Mouse (Mus musculus) embryonic facial prominence, embryonic 14.5 days (tissue): ENCODE data around the gene Ppp1r37. TPM values are rescaled to one million over a fixed set of nuclear protein-coding genes. Genes with fewer than 3 reads are reported as not detected.
A peak's percentile ranks its signal among the peaks of the same experiment; 100 is the strongest.

Source experiments
- ATAC-seq: fragments of 200-750 bp; cut with Nextera tagmentation; 2 replicates; pipeline ENCODE4 v1.8.0; 2017; ENCODE audit warnings: low read depth, moderate number of reproducible peaks, moderate TSS enrichment
- DNase-seq: peaks from one replicate; pipeline ENCODE4 v3.0.0-alpha.2; 2015; ENCODE audit warnings: low spot score
- H3K27ac ChIP-seq: fragments of 300-500 bp; sonication (generic); replicated peaks from 2 replicates; pipeline ENCODE4 v1.5.1; 2014; ENCODE audit warnings: low read depth, mild to moderate bottlenecking, low read length, moderate library complexity
- H3K27me3 ChIP-seq: fragments of 300-500 bp; sonication (generic); replicated peaks from 2 replicates; pipeline ENCODE4 v1.6.1; 2014; ENCODE audit warnings: low read length; ENCODE audit not compliant: control insufficient read depth, insufficient read depth
- H3K36me3 ChIP-seq: fragments of 300-500 bp; sonication (generic); 2 replicates; pipeline ENCODE4 v1.6.1; 2014; ENCODE audit warnings: low read length, mixed read lengths; ENCODE audit not compliant: control insufficient read depth, insufficient read depth
- H3K4me1 ChIP-seq: fragments of 300-500 bp; sonication (generic); 2 replicates; pipeline ENCODE4 v1.6.1; 2014; ENCODE audit warnings: antibody characterized with exemption, low read length; ENCODE audit not compliant: control insufficient read depth, insufficient read depth
- H3K4me2 ChIP-seq: fragments of 300-500 bp; sonication (generic); 2 replicates; pipeline ENCODE4 v1.6.1; 2014; ENCODE audit warnings: low read depth, mild to moderate bottlenecking, low read length, moderate library complexity, mixed read lengths
- H3K4me3 ChIP-seq: fragments of 300-500 bp; sonication (generic); 2 replicates; pipeline ENCODE4 v1.5.1; 2014; ENCODE audit warnings: low read depth, mild to moderate bottlenecking, low read length
- H3K9ac ChIP-seq: fragments of 300-500 bp; sonication (generic); 2 replicates; pipeline ENCODE4 v1.6.1; 2014; ENCODE audit warnings: low read depth, mild to moderate bottlenecking, low read length, moderate library complexity, mixed read lengths
- H3K9me3 ChIP-seq: fragments of 300-500 bp; sonication (generic); 2 replicates; pipeline ENCODE4 v1.6.1; 2016; ENCODE audit warnings: low read length; ENCODE audit not compliant: control insufficient read depth
- WGBS: fragments of 180-500 bp; shearing (Covaris S2); extraction: QIAGEN DNeasy Blood & Tissue Kit; methylation state at CpG from one replicate; pipeline ENCODE4 v1.1.7; 2014; 5-methylcytosine and 5-hydroxymethylcytosine counted together
- polyA plus RNA-seq: library from polyadenylated mRNA; unstranded; fragments of >200 nt; fragmentation: Nextera tagmentation; extraction: Ambion mirVana; gene quantifications from 2 replicates; pipeline ENCODE4 v1.2.1, GENCODE M21; 2014

Ppp1r37 gene
- polyA plus RNA-seq, 1 experiment from 2014 or later = 5.7 TPM

DNA sequence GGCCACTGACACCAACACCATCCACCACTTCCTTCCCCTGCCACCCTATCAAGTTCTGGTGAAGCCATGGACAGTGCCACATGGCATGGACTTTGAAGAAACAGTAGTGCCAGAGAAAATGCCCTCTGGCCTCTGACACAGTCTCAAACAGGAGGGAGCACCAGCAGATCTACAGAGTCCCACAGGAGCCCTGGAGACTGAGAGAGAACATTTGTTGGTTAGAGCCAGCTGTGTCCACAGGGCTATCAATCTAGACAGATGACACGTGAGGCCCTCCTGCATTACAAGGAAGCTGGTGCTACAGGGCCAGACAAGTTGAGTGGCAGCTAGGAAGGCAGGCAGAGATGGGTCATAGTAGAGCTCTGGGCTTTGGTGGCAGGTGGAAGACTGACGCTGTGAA is 10.4 kb downstream of the Ppp1r37 start:
- DNase-seq = peak; percentile 14
- no peaks in the 10 kb centered on the region for H3K27me3 ChIP-seq
- no peak overlapping the region for H3K9ac ChIP-seq
- H3K4me2 ChIP-seq = no peak overlapping the region
- peaks cover 20% of the 10 kb centered on the region for H3K36me3 ChIP-seq
- no peaks in the 10 kb centered on the region for H3K4me1 ChIP-seq
- no peaks in the 10 kb centered on the region for H3K9me3 ChIP-seq
- 56% methylated on average over 2 of the region's 2 CpGs for WGBS
- H3K4me3 ChIP-seq = no peak overlapping the region
- ATAC-seq = no peak
- no peak overlapping the region for H3K27ac ChIP-seq

DNA sequence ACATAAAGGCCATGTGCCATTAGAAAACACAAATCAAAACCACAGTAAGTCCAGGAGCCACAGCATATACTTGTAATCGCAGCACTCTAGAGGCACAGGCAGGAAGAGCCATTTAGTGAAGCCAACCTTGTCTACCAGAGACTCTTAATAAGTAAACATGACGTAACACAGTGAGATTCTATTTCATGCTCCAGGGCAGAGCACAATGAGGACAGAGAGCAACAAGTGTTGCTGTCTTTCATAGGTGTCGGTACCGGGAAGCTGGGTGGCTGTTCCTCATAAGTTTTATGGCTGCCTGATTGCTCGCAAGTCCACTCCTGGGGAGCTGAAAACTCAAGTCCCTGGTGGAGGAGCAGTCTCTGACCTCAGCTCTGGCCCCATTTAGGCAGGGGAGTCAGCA is 11.2 kb downstream of the Ppp1r37 start:
- Histone ChIP-seq H3K4me3 (no peak overlapping the region), H3K9me3 (no peaks in the 10 kb centered on the region), H3K4me1 (no peaks in the 10 kb centered on the region), H3K4me2 (no peak overlapping the region), H3K27ac (no peak overlapping the region), H3K36me3 (peaks cover 20% of the 10 kb centered on the region), H3K9ac (no peak overlapping the region), H3K27me3 (no peaks in the 10 kb centered on the region)
- DNase-seq (no peak), ATAC-seq (no peak)
- WGBS = 71% methylated on average over 5 of the region's 5 CpGs

DNA sequence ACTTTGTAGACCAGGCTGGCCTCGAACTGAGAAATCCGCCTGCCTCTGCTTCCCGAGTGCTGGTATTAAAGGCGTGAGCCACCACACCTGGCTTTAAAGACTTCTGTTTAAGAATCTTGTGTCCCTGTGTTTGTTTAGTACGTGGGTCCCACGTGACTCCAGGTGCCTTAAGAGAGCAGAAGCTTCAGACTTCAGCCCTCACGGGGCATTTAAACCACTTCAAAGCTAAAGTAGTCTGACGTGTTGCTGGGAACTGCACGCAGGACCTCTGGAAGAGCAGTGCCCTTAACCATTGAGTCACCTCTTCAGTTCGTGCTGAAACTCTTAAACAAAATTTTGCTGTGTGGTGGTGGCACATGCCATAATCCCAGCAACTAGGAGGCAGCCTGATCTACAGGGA is 13.5 kb downstream of the Ppp1r37 start:
- no peak for DNase-seq
- Histone ChIP-seq H3K4me1 (no peaks in the 10 kb centered on the region), H3K9ac (no peak overlapping the region)

DNA sequence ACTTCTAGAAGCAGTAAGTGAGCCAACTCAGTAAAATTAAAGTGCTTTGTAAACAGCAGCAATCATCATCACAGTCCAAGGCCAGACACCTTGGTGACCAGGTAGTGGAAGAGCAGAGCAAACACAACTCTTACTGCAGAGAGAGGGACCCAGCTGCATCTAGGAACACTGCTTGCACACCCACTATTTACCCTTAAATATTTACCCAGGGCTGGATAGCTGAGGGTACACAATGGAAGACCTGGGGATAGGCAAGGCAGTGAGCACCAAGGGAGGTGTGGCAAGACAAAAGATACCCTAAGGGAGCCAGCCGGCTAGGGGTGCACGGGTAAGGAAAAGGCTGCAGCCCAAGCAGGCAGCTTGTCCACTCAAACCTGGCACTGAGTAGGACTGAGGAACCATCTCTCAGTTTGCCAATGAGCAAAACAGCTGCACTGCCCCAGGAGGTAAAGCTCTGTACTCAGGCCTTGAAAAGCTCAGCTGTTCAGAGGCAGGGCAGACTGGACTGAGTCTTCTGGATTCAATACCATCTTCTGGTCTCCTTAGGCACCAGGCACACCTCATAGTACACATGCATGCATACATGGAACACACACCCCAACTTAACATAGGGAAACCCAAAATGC is 15.4 kb downstream of the Ppp1r37 start:
- Histone ChIP-seq H3K36me3 (peaks cover 4% of the 10 kb centered on the region; the same call in 1 of the 2 replicates), H3K27me3 (no peaks in the 10 kb centered on the region), H3K4me3 (no peak overlapping the region), H3K27ac (no peak overlapping the region), H3K4me2 (no peak overlapping the region), H3K9ac (no peak overlapping the region), H3K9me3 (no peaks in the 10 kb centered on the region), H3K4me1 (peaks cover under 1% of the 10 kb centered on the region; the same call in 1 of the 2 replicates)
- 51% methylated on average over 2 of the region's 2 CpGs for WGBS
- no peak for DNase-seq
- no peak for ATAC-seq

More for the DNA sequence above, 13.5 kb downstream of the Ppp1r37 start:
- peaks cover 12% of the 10 kb centered on the region for H3K36me3 ChIP-seq
- H3K4me3 ChIP-seq = no peak overlapping the region
- ATAC-seq = no peak
- WGBS = 84% methylated on average over 10 of the region's 10 CpGs
- no peak overlapping the region for H3K4me2 ChIP-seq
- H3K27me3 ChIP-seq = no peaks in the 10 kb centered on the region
- no peaks in the 10 kb centered on the region for H3K9me3 ChIP-seq
- no peak overlapping the region for H3K27ac ChIP-seq

DNA sequence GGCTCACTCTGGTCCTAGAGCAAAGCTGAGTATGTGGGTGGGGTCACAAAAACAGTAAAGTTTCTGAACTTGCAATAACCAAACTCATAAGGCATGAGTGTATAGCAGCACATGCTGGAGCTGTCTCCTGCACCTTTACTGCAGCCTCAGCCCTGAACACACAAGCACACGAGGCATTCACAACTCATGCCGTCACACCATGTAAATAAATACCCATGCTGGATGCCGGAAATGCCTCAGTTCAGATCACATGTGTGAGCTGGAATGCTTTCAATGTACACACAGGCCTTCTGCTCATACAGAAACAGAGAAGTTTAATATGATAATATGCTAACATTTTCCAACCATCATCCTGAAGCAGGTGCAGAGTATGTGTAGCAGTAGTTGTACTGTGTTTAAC is 16.9 kb downstream of the Ppp1r37 start:
- no peak overlapping the region for H3K27ac ChIP-seq
- no peak for DNase-seq

DNA sequence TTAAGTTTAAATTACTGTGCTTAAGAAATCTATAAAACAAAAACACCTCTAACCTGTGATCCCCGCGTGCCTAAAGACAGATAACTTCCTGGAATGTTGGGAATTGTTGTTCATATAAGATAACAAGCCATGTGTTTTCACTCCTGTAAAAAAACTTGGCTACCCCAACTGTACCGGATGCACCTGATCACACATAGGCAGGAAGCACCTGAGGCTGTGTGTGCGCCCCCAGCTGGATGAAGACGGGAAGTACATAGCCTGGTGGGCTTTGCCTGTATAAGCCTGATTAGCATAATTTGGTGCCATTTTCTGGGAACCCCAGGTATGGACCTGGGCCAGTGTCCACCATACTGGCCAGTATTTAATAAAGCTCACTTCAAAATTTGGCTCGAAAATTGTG is 19.3 kb downstream of the Ppp1r37 start:
- Histone ChIP-seq H3K4me2 (no peak overlapping the region), H3K36me3 (no peaks in the 10 kb centered on the region), H3K9ac (no peak overlapping the region), H3K4me3 (no peak overlapping the region), H3K9me3 (no peaks in the 10 kb centered on the region), H3K4me1 (peaks cover 11% of the 10 kb centered on the region; the same call in 1 of the 2 replicates), H3K27me3 (no peaks in the 10 kb centered on the region), H3K27ac (no peak overlapping the region)
- ATAC-seq (no peak), DNase-seq (no peak)
- WGBS = 57% methylated on average over 6 of the region's 6 CpGs

More for the DNA sequence above, 16.9 kb downstream of the Ppp1r37 start:
- H3K4me3 ChIP-seq = no peak overlapping the region
- no peaks in the 10 kb centered on the region for H3K9me3 ChIP-seq
- 54% methylated on average over 3 of the region's 3 CpGs for WGBS
- H3K36me3 ChIP-seq = no peaks in the 10 kb centered on the region
- no peak overlapping the region for H3K4me2 ChIP-seq
- peaks cover 11% of the 10 kb centered on the region; the same call in 1 of the 2 replicates for H3K4me1 ChIP-seq
- no peak for ATAC-seq
- no peak overlapping the region for H3K9ac ChIP-seq
- H3K27me3 ChIP-seq = no peaks in the 10 kb centered on the region

DNA sequence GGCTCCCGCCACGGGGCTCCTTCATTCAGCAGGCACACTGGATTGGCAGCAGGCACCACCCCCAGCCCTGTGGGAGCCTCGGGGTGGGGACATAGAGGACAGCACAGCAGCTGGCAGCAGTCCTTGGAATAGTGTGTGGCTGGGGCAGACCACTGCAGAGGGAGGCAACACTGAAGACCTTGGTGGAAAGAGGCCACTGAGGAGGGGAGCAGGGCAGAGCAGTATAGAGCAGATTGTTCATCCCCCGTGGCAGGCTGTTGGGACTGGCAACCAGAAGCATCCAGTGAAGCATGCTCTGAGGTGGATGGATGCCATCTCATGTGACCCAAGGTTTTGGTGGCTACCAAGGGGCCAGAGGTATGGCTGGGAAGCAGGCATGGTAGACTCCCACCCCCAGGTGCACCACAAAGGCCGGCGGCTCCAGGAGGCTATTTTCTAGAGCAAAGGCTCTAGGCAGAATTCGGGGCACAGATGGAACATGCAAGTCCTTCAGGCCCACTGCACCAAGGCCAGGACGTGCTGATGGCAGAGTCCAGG is 20.7 kb downstream of the Ppp1r37 start:
- 0 out of 2 replicates have a peak, but pooled peaks cover 5% of the 10 kb centered on the region for H3K36me3 ChIP-seq
- H3K4me2 ChIP-seq = no peak overlapping the region
- WGBS = 68% methylated on average over 8 of the region's 8 CpGs
- H3K27ac ChIP-seq = peak overlapping the region; percentile 33; the same call in 1 of the 2 replicates
- no peaks in the 10 kb centered on the region for H3K27me3 ChIP-seq
- H3K4me3 ChIP-seq = no peak overlapping the region
- DNase-seq = peak; percentile 79
- peaks cover 11% of the 10 kb centered on the region; the same call in 1 of the 2 replicates for H3K4me1 ChIP-seq
- no peak overlapping the region for H3K9ac ChIP-seq
- peak; percentile 78 for ATAC-seq
- no peaks in the 10 kb centered on the region for H3K9me3 ChIP-seq

DNA sequence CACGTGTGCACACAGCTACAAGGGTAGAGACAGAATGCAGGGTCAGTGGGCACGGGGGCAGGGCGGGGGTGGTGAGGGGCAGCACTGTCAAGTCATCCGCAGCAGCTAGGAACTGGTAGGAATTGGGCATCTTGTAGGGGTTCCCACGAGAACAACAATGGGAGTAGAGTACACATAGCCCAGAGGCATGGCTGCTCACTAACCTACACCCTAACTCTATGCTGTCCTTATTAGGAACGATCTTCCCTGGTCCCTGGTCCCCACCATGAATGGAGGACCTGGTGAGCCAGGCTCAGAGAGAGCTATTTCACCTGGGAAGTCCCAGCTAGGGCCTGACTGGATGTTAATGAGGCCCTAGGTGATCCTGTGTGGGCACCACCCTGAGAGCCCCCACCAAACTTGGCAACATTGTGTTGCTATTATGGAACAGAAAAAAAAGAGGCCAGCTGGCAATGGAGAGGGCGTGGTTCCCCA is 21.2 kb downstream of the Ppp1r37 start:
- Histone ChIP-seq H3K9me3 (no peaks in the 10 kb centered on the region), H3K27me3 (no peaks in the 10 kb centered on the region), H3K36me3 (0 out of 2 replicates have a peak, but pooled peaks cover 5% of the 10 kb centered on the region), H3K9ac (no peak overlapping the region), H3K27ac (no peak overlapping the region), H3K4me2 (no peak overlapping the region), H3K4me1 (peaks cover 11% of the 10 kb centered on the region; the same call in 1 of the 2 replicates), H3K4me3 (no peak overlapping the region)
- DNase-seq = no peak
- WGBS = 77% methylated on average over 7 of the region's 7 CpGs
- no peak for ATAC-seq
